Mouse (Mus musculus) ovary, postnatal 10 days (tissue): ENCODE data around the gene Prps2.
"Not testable (repeated sequence)": the region's sequence is repeated elsewhere in the genome, so short reads cannot be mapped to it uniquely, and the experiment has no call there.

Experiments used
- DNase-seq: peaks from one replicate; pipeline ENCODE4 v3.0.0; 2022; ENCODE audit warnings: low spot score

The Prps2 gene

GRCm38 (mm10) chrX:167323742-167324141, 58.8 kb downstream of the Prps2 start:
- no peak for DNase-seq

DNA sequence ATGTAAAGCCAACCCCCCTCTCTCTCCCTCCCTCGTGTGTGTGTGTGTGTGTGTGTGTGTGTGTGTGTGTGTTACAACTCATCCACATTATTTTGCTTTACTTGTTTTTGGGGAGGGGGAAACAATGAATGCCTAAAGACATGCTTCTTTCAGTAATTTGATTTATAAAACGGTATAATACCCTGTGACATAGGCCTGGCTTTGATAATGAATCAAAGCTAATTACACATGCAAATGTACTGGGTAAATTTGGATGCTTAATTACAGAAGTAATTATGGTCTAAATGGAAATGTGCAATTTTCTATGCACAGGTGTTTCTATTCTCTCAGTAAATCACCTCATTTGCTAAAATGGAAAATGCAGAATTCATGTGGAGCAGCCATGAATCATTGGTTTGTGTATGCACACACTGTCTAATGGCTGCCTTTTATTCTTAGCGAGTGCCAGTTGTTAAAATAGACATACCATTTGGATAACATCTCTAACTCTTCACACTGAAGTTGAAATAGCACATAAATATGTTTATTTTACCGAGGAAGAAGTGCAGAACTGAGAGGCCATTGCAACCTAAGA, 61.2 kb downstream of the Prps2 start:
- no peak for DNase-seq

DNA sequence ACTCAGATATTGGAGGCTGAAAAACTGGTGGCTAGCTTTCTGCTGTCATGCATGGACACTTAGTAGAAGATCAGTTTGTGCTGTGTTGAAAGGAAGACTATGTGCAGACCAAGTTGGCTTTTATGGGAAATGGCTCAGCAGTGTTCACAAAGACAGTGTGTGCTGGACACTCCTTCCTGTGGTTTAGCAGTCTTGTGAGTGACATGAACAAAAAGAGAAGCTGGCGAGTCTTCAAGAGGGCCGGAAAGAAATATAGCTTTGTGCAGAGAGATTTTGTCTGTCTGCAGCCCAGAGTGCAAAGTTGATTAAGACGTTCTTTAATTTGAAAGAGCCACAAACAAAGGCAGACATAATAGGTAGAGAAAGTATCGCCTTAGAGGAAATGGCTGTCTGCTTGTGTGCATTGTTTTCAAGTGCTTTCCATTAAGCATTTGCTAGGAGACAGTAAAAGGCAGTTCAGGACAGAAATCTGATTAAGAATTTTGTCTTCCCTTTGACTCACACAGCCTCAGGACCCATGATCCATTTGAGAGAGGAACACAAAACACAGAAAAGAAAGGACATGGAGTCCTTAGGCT, 63.6 kb downstream of the Prps2 start:
- DNase-seq, result no peak

GRCm38 (mm10) chrX:167315766-167316165, 66.8 kb downstream of the Prps2 start:
- no peak for DNase-seq

GRCm38 (mm10) chrX:167315093-167315726, 67.3 kb downstream of the Prps2 start:
- DNase-seq, result no peak

- DNase-seq, result not testable (repeated sequence)
These were observed 80.5 kb downstream of the Prps2 start for GRCm38 (mm10) chrX:167302061-167302460.
